Mouse (Mus musculus) brain, adult 10 weeks (tissue): ENCODE results near the gene Wfdc6a. TPM values are rescaled to one million over a fixed set of nuclear protein-coding genes. Genes with fewer than 3 reads are reported as not detected.

Experiments used
- polyA plus RNA-seq: library from polyadenylated mRNA; stranded (reverse); fragments of 350-450 nt; fragmentation: Illumina TruSeq; extraction: RNeasy Lipid Tissue Mini Kit (QIAGEN cat#74804); gene quantifications from one replicate; pipeline ENCODE4 v1.2.3, GENCODE M21; 2015; ENCODE audit warnings: low read depth, low replicate concordance

Wfdc6a gene
- not detected for polyA plus RNA-seq

GRCm38 (mm10) chr2:164585025-164585725 is at the start of gene Wfdc6a:
Gene Wfdc6a (minus strand): TSS chr2:164585447.

GRCm38 (mm10) chr2:164613471-164613870 is 28.2 kb upstream of the Wfdc6a start, which contains the start of the genes Wfdc6b and Wfdc8:
Gene Wfdc6b (plus strand): TSS chr2:164613522.
Gene Wfdc8 (minus strand): TSS chr2:164613626.

GRCm38 (mm10) chr2:164593494-164593893 is 8.2 kb upstream of the Wfdc6a start, which contains the start of gene Eppin:
Gene Eppin (minus strand): TSS chr2:164593594.

GRCm38 (mm10) chr2:164573359-164573758 is 11.9 kb downstream of the Wfdc6a start, which contains the start of gene Spint3:
Gene Spint3 (minus strand): TSS chr2:164573459.

GRCm38 (mm10) chr2:164562391-164563188 is 22.7 kb downstream of the Wfdc6a start, which contains the start of gene Wfdc2:
Gene Wfdc2 (plus strand): TSS chr2:164562413.

Other genes with a start within 250 kb of the Wfdc6a start
- not detected for gene Slpi, start 196.4 kb downstream of the Wfdc6a start, polyA plus RNA-seq
- gene Rbpjl, start 182.3 kb downstream of the Wfdc6a start, polyA plus RNA-seq, result 0.13 TPM
- 6.6 TPM for gene Matn4, start 180.3 kb downstream of the Wfdc6a start, polyA plus RNA-seq
- 50.0 TPM for gene Sdc4, start 141.6 kb downstream of the Wfdc6a start, polyA plus RNA-seq
- 50.2 TPM for gene Sys1, start 128.5 kb downstream of the Wfdc6a start, polyA plus RNA-seq
- gene Gm20458, start 124.5 kb downstream of the Wfdc6a start, polyA plus RNA-seq, result not detected
- gene Trp53tg5, start 111.7 kb downstream of the Wfdc6a start, polyA plus RNA-seq, result not detected
- gene Dbndd2, start 99.3 kb downstream of the Wfdc6a start, polyA plus RNA-seq, result 233 TPM
- gene Pigt, start 87.9 kb downstream of the Wfdc6a start, polyA plus RNA-seq, result 56.1 TPM
- gene Wfdc2, start 23.0 kb downstream of the Wfdc6a start, polyA plus RNA-seq, result 2.5 TPM
- gene Spint3, start 12.0 kb downstream of the Wfdc6a start, polyA plus RNA-seq, result not detected
- gene Eppin, start 8.1 kb upstream of the Wfdc6a start, polyA plus RNA-seq, result not detected
- not detected for gene Wfdc6b, start 28.1 kb upstream of the Wfdc6a start, polyA plus RNA-seq
- gene Wfdc8, start 28.2 kb upstream of the Wfdc6a start, polyA plus RNA-seq, result not detected
- not detected for gene Wfdc16, start 53.3 kb upstream of the Wfdc6a start, polyA plus RNA-seq
- gene Wfdc10, start 70.6 kb upstream of the Wfdc6a start, polyA plus RNA-seq, result not detected
- not detected for gene Wfdc9, start 71.1 kb upstream of the Wfdc6a start, polyA plus RNA-seq
- not detected for gene Wfdc11, start 88.6 kb upstream of the Wfdc6a start, polyA plus RNA-seq
- gene Wfdc13, start 99.7 kb upstream of the Wfdc6a start, polyA plus RNA-seq, result not detected
- gene Spint4, start 113.1 kb upstream of the Wfdc6a start, polyA plus RNA-seq, result not detected
- not detected for gene Spint5, start 129.9 kb upstream of the Wfdc6a start, polyA plus RNA-seq
- 3.3 TPM for gene Wfdc3, start 160.5 kb upstream of the Wfdc6a start, polyA plus RNA-seq
- gene Dnttip1, start 160.5 kb upstream of the Wfdc6a start, polyA plus RNA-seq, result 27.1 TPM
- 1.4 TPM for gene Ube2c, start 184.5 kb upstream of the Wfdc6a start, polyA plus RNA-seq
- gene Tnnc2, start 194.5 kb upstream of the Wfdc6a start, polyA plus RNA-seq, result 2.1 TPM
- 39.8 TPM for gene Snx21, start 200.4 kb upstream of the Wfdc6a start, polyA plus RNA-seq
- 20.2 TPM for gene Acot8, start 219.4 kb upstream of the Wfdc6a start, polyA plus RNA-seq
- gene Zswim3, start 219.7 kb upstream of the Wfdc6a start, polyA plus RNA-seq, result 6.9 TPM
- gene Zswim1, start 237.2 kb upstream of the Wfdc6a start, polyA plus RNA-seq, result 18.1 TPM
- gene Spata25, start 243.1 kb upstream of the Wfdc6a start, polyA plus RNA-seq, result not detected
- gene Ctsa, start 247.4 kb upstream of the Wfdc6a start, polyA plus RNA-seq, result 111 TPM
- 2.1 TPM for gene Neurl2, start 248.0 kb upstream of the Wfdc6a start, polyA plus RNA-seq